Mouse (Mus musculus) G1E (cell line): ENCODE data around the gene Atp6v1f. TPM values are rescaled to one million over a fixed set of nuclear protein-coding genes. Genes with fewer than 3 reads are reported as not detected.

Experiments used
- ATAC-seq: 2 replicates; pipeline ENCODE4 v1.8.0; 2016; ENCODE audit warnings: mild to moderate bottlenecking; ENCODE audit not compliant: insufficient number of reproducible peaks, poor library complexity, low FRiP score, severe bottlenecking; ENCODE audit errors: extremely low read depth
- DNase-seq: peaks from one replicate; pipeline ENCODE4 v3.0.0; 2012; ENCODE audit warnings: low spot score
- H3K27me3 ChIP-seq: 2 replicates; pipeline ENCODE4 v1.6.1; 2012; ENCODE audit warnings: mild to moderate bottlenecking, low read length, inconsistent platforms; ENCODE audit not compliant: insufficient read depth
- H3K36me3 ChIP-seq: replicated peaks from 2 replicates; pipeline ENCODE3; 2012; ENCODE audit warnings: mild to moderate bottlenecking, inconsistent platforms
- H3K4me1 ChIP-seq: 2 replicates; pipeline ENCODE4 v1.6.1; 2012; ENCODE audit warnings: low read depth, low read length, inconsistent platforms, mixed read lengths; ENCODE audit not compliant: insufficient read depth
- H3K4me3 ChIP-seq: 2 replicates; pipeline ENCODE4 v1.5.1; 2012; ENCODE audit warnings: low read depth, mild to moderate bottlenecking, inconsistent platforms, low read length, moderate library complexity, mixed read lengths
- H3K9me3 ChIP-seq: replicated peaks from 2 replicates; pipeline ENCODE4 v1.6.1; 2012; ENCODE audit warnings: inconsistent platforms
- CTCF ChIP-seq: IDR thresholded peaks from 2 replicates; pipeline ENCODE4 v1.5.1; 2012; ENCODE audit warnings: low read depth, low read length, inconsistent platforms, mixed read lengths
- GATA1 ChIP-seq: IDR thresholded peaks from 2 replicates; pipeline ENCODE4 v1.6.1; 2012; ENCODE audit warnings: borderline replicate concordance, low read length, inconsistent platforms, mixed read lengths
- GATA2 ChIP-seq: IDR thresholded peaks from 2 replicates; pipeline ENCODE4 v1.6.1; 2012; ENCODE audit warnings: low read depth, low read length, inconsistent platforms, borderline replicate concordance
- POLR2AphosphoS5 ChIP-seq: IDR thresholded peaks from 2 replicates; pipeline ENCODE4 v1.6.1; 2012; ENCODE audit warnings: low read depth, low read length, inconsistent platforms; ENCODE audit not compliant: insufficient replicate concordance
- TAL1 ChIP-seq: conservative IDR thresholded peaks from 2 replicates; pipeline ENCODE4 v1.6.1; 2012; ENCODE audit warnings: low read depth, low read length, inconsistent platforms, mixed read lengths
- polyA plus RNA-seq: library from polyadenylated mRNA; stranded (reverse); fragments of >175 nt; gene quantifications from 2 replicates; pipeline ENCODE4 v1.2.3, GENCODE M21; 2012
- total RNA-seq, 2 experiments: library from RNA; stranded (forward) in 1 of 2; stranded (reverse) in 1 of 2; fragments of 200-1000 nt in 1 of 2; fragments of >200 nt in 1 of 2; fragmentation: Nextera tagmentation in 1 of 2; gene quantifications; 2 replicates each; pipeline ENCODE4 v1.2.3; 2014 to 2017

Atp6v1f gene
- total and polyA plus RNA-seq, 3 experiments, result 138 to 339 (median 201) TPM

DNA sequence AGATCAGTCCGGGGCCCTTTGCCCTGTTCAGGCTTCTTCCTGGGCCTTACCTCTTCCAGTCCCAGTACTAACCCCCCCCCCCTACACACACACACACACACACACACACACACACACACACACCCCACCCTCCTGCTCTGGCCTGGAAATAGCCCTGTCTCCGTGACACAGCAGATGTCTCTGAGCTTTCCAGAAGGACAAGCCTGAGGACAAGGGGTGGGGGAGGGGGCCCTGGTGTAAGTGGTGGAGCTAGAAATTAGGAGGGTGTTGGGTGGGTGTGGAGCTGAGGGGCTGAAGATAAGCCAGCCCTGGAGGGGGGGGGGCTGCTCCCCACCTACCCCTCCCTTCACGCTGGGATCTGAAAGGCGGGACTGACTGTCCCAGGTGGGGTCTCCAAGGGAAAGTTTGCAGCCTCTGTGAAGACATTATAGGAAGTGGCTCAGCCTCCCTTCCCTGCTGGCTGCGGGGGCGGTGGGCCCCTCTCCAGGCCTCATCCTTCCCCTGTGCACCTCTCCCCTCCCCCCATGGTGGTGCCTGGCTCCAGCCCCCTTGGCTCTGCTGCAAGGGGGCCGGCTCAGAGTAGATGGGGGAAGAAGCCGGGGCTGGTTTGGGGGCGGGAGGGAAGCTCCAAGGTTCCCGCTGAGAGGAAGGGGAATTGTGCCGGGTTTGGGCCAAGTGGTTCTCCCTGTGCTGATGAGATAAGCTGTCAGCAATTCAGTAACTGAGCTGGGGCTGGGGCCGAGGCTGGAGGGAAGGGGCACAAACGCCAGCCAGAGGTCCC, 32.4 kb upstream of the Atp6v1f start:
- DNase-seq, result peak; percentile 78
- Histone ChIP-seq H3K36me3 (no peaks in the 10 kb centered on the region), H3K27me3 (peaks cover 74% of the 10 kb centered on the region), H3K4me1 (peaks cover 71% of the 10 kb centered on the region), H3K4me3 (peak overlapping the region; percentile 55; the same call in 1 of the 2 replicates), H3K9me3 (peaks cover 5% of the 10 kb centered on the region)
- TF ChIP-seq CTCF (no peak), GATA2 (no peak), TAL1 (no peak), GATA1 (no peak), POLR2AphosphoS5 (no peak)
- peak; percentile 60; the same call in 1 of the 2 replicates for ATAC-seq

- peaks cover 75% of the 10 kb centered on the region for H3K27me3 ChIP-seq
- DNase-seq (peak; percentile 55), ATAC-seq (no peak)
- H3K36me3 ChIP-seq, result no peaks in the 10 kb centered on the region
- H3K9me3 ChIP-seq, result peaks cover 5% of the 10 kb centered on the region
- TF ChIP-seq TAL1, result no peak
- TF ChIP-seq CTCF, result no peak
- peaks cover 69% of the 10 kb centered on the region for H3K4me1 ChIP-seq
- peak overlapping the region; percentile 55; the same call in 1 of the 2 replicates for H3K4me3 ChIP-seq
Measured at GRCm38 (mm10) chr6:29435940-29436451, 31.5 kb upstream of the Atp6v1f start.

DNA sequence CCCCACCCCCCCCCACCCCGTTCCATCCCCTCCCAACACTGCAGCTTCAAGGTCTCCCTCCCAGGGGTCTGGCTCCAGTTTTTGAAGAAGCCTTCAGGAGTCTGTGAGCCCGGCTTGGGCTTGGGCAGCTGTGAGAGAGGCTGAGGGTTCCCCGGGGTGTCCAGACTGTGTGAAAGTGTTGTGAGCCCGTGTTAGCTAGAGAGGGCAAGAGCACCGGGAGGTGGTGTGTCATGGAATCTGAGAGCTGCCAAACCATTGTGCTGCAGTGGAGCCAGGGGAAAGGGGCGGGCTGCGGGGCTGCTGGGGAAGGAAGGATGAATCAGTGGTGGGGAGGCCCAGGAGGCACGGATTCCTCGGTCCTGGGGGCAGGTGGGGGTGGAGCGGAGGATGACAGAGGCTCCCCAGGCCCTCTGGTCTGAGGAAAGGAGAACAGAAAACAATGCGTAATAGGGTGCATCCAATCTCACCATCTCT, 31.0 kb upstream of the Atp6v1f start:
- Histone ChIP-seq H3K36me3 (no peaks in the 10 kb centered on the region), H3K4me1 (peaks cover 68% of the 10 kb centered on the region), H3K27me3 (peaks cover 78% of the 10 kb centered on the region), H3K4me3 (no peak overlapping the region; the same call in 1 of the 2 replicates), H3K9me3 (peaks cover 5% of the 10 kb centered on the region)
- ATAC-seq (no peak), DNase-seq (no peak)
- no peak for TF ChIP-seq TAL1
- TF ChIP-seq GATA2, result no peak
- no peak for TF ChIP-seq GATA1
- no peak for TF ChIP-seq POLR2AphosphoS5
- TF ChIP-seq CTCF, result no peak

DNA sequence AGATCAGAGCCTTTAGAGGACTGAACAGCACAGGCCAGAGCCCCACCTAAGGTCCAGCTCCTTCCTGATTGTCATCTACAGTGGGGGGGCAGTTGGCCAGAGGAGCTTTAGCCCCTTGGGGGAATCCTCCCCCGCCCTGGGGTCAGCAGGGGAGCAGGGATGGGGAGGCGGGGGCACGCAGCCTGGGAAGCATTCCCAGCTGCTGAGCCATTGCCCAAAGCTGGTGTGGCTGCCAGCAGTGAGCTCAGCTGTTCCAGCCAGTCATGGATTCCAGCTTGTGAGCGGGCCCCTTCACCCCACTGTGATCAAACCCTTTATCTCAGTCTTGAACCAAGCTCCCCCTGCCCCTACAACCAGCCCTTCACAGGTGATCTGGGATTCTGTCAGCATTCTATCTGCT, 28.3 kb upstream of the Atp6v1f start:
- Histone ChIP-seq H3K4me3 (no peak overlapping the region), H3K9me3 (no peaks in the 10 kb centered on the region), H3K27me3 (peaks cover 83% of the 10 kb centered on the region), H3K4me1 (peaks cover 47% of the 10 kb centered on the region), H3K36me3 (no peaks in the 10 kb centered on the region)
- no peak for ATAC-seq
- DNase-seq, result no peak
- TF ChIP-seq GATA1, result no peak
- no peak for TF ChIP-seq CTCF
- TF ChIP-seq GATA2, result no peak

DNA sequence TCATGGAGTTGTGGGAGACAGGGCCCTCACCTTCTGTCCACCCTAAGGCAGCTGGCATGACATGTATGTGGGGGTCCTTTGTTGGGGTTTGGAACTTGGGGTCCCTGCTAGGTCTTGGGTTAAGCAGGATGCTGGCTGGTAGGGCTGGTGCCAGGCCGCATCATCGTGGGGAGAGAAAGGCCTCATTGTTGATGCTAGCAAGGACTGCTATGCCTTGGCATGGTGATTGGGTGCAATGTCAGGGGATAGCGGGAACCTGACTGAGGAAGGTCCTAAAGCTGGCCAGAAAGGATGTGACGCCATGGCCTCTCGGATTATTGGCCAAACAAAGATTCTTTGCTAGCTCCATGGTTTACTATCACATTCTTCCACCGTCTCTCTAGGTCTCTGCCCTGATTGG, 27.7 kb upstream of the Atp6v1f start:
- H3K4me3 ChIP-seq, result no peak overlapping the region
- H3K4me1 ChIP-seq, result peaks cover 41% of the 10 kb centered on the region
- DNase-seq, result no peak
- H3K27me3 ChIP-seq, result peaks cover 79% of the 10 kb centered on the region
- no peaks in the 10 kb centered on the region for H3K36me3 ChIP-seq
- H3K9me3 ChIP-seq, result no peaks in the 10 kb centered on the region
- no peak for TF ChIP-seq POLR2AphosphoS5
- TF ChIP-seq CTCF, result no peak
- no peak for TF ChIP-seq GATA1
- ATAC-seq, result no peak

- H3K27me3 ChIP-seq, result peaks cover 62% of the 10 kb centered on the region
- H3K4me1 ChIP-seq, result peaks cover 17% of the 10 kb centered on the region
- ATAC-seq (no peak), DNase-seq (peak; percentile 65)
- TF ChIP-seq TAL1, result no peak
- TF ChIP-seq CTCF, result peak; percentile 94
- no peaks in the 10 kb centered on the region for H3K9me3 ChIP-seq
- no peaks in the 10 kb centered on the region for H3K36me3 ChIP-seq
- no peak overlapping the region for H3K4me3 ChIP-seq
Measured at GRCm38 (mm10) chr6:29444773-29445172, 22.7 kb upstream of the Atp6v1f start.

DNA sequence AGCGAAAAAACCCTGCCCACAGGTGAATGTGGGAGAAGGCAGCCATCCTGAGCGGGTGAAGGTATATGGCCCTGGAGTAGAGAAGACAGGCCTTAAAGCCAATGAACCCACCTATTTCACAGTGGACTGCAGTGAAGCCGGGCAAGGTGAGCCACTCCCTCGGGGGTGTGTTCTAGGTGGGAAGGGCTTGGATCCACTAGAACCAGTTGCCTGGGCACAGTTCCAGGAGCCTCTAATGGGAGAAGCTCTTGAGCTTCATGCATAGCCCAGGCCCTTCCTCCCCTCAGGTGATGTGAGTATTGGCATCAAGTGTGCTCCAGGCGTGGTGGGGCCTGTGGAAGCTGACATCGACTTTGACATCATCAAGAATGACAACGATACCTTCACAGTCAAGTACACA, 22.2 kb upstream of the Atp6v1f start:
- no peaks in the 10 kb centered on the region for H3K36me3 ChIP-seq
- peaks cover 19% of the 10 kb centered on the region for H3K4me1 ChIP-seq
- H3K9me3 ChIP-seq, result no peaks in the 10 kb centered on the region
- H3K27me3 ChIP-seq, result peaks cover 56% of the 10 kb centered on the region
- no peak for TF ChIP-seq GATA2
- no peak for TF ChIP-seq GATA1
- no peak for TF ChIP-seq CTCF
- no peak for TF ChIP-seq TAL1
- no peak for TF ChIP-seq POLR2AphosphoS5
- no peak overlapping the region for H3K4me3 ChIP-seq
- no peak for ATAC-seq
- DNase-seq, result no peak
